Mouse (Mus musculus): Measurements from ENCODE around the gene Ywhag. TPM values are rescaled to one million over a fixed set of nuclear protein-coding genes. Genes with fewer than 3 reads are reported as not detected.

Ywhag gene
- total RNA-seq, 2 experiments from 2014 or later: 11.6 to 35.2 TPM

DNA sequence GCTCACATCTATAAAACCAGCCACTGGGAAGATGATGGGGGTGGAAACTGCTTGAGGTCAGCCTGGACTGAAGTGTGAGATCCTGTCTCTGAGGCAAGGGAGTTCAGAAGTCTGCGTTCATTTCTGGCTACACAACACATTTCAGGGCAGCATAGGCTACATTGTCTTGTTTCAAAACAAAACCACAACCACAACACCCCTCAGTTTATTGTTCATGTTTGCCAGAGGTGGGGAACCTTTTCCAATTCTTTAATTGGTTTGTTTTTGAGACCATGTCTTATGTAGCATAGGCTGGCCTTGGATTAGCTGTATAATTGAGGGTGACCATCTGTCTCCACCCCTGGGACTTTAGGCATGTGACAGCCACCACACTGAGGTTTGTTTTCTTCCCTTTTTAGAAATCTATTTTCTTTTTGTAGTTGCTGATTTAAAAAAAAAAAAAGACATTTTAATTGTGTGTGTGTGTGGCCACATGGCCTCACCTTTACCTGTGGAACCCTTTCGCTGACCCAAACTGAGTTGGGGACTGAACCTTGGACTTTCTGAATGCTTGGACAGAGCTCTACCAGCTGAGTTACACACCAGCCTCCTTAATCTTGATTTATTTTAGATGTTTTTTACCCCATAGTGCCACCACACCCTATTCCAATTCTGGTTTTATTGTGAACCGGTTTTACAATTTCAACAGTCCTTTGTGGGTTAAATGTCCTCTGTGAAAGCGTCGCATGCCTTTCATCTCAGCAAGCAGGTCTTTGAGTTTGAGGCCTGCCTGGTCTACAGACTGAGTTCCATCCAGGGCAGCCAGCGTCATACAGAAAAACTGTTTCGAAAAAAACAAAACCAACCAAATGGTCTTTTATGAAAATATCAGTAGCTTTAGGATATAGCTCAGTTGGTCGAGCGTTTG is 22.1 kb upstream of the Ywhag start:
- ATAC-seq (replicated peaks; ENCODE audit: low FRiP score, poor library complexity, severe bottlenecking): no peak

- no peak for ATAC-seq (replicated peaks; ENCODE audit: low FRiP score, poor library complexity, severe bottlenecking)
Measured at GRCm38 (mm10) chr5:135952830-135953229, 18.4 kb upstream of the Ywhag start.

GRCm38 (mm10) chr5:135951660-135952059 is 17.2 kb upstream of the Ywhag start:
- peak; percentile 25 for ATAC-seq (replicated peaks; ENCODE audit: low FRiP score, poor library complexity, severe bottlenecking)

- ATAC-seq (replicated peaks; ENCODE audit: low FRiP score, poor library complexity, severe bottlenecking): peak; percentile 91
Measured at GRCm38 (mm10) chr5:135950710-135951412, 16.4 kb upstream of the Ywhag start.

DNA sequence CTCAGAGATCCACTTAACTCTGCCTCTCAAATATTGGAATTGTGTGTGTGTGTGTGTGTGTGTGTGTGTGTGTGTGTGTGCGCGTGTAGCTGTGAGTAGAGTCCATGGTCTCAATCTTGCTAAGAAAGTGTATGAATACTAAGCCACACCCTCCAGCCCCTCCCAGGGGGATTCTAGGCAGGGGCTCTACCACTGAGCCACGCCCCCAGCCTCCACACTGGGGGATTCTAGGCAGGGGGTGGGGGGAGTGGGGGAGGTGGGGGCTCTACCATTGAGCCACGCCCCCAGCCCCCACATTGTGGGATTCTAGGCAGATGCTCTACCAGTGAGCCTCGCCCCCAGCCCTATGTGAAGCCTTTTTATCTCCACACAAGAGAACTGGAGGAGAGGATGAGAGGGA is 12.2 kb upstream of the Ywhag start:
- no peak for ATAC-seq (replicated peaks; ENCODE audit: low FRiP score, poor library complexity, severe bottlenecking)

DNA sequence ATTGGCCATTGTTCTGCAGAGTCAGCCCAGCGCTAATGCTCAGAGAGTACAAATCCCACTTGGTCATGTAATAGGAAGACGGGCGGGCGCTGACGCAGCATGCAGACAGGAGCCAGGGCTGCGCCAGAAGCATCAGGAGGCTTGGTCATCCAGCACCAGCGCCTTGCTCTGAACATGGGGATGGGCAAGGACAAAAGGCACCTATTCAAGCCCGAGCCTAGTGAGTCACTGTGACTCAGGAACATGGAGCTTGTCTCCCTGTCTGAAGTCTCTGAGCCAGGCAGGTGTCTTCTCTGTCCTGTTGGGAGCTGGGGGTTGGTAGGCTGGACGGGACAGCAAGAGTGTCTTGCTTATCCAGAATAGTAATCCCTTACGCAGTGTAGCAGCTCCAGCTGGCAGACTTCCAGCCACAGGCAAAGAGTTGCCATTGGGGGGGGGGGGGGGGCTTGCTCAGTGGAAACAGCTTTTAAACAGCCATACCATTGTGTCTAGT is 11.5 kb upstream of the Ywhag start:
- no peak for ATAC-seq (replicated peaks; ENCODE audit: low FRiP score, poor library complexity, severe bottlenecking)

GRCm38 (mm10) chr5:135942710-135943109 is 8.3 kb upstream of the Ywhag start:
- no peak for ATAC-seq (replicated peaks; ENCODE audit: low FRiP score, poor library complexity, severe bottlenecking)

DNA sequence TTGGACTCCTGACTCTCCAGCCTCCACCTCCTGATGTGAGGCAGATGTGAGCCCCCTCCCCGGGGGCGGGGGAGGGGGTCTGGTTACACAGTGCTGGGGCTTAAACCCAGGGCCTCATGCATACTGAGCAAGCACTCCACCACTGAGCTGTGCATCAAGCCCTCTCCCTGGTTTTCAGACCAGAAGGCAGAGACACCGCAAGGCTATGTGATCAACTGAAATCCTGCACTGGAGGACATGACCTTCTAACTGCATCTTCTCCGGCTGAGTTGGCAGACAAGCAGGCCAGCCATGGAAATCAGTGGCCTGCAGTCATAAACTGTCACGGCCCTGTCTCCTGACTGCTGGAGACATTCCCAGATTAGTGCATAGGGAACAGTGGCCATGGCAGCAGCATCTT is 6.2 kb upstream of the Ywhag start:
- ATAC-seq (replicated peaks; ENCODE audit: low FRiP score, poor library complexity, severe bottlenecking): no peak

DNA sequence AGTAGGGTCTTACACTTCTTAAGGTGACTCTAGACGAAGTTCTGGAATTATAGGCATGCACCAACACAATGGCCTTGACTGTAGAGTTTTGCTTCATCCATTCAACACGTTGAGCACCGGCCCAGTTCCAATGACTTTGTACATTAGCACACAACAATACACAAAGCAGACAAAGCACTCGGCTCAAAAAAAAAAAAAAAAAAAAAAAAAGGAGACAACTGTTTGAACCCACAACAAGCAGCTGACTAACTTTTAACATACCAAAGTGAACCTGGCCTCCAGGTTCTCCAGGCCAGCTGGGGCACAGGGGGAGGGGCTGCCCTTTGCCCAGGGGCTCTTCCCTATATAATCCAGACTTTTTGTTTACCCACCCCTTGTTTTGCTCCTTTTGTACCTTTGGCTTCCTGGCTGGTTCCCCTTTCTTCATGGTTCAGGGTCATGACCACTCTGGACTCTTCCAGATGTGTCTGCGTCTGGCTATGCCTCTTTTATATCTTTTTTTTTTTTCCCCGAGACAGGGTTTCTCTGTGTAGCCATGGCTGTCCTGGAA is 1.3 kb upstream of the Ywhag start:
- ATAC-seq (replicated peaks; ENCODE audit: low FRiP score, poor library complexity, severe bottlenecking): no peak

- ATAC-seq (replicated peaks; ENCODE audit: low FRiP score, poor library complexity, severe bottlenecking): no peak
Measured at GRCm38 (mm10) chr5:135935176-135935523, 734 bp upstream of the Ywhag start.

DNA sequence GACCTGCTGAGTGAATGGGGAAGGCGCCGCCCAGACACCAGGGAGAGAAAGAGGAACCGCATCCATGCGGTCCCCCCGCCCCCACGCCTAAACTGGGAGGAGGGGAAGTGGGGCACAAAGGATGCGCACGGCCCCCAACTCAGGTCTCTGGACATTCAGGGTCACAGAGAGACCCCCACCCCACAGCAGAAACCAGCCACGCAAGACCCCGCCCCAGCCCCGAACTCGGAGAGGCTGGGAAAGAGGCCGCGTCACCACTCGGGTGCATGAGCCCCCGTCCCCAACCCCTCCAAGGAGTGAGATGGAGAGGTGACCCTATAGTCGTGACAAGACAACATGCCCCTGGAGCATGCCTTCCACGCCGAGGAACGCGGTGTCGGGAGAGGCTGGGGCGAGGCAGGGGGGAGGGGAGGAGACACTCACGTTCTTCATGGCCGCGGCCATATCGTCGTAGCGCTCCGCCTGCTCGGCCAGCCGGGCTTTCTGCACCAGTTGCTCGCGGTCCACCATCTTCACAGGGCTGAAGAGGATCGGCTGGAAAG is 445 bp downstream of the Ywhag start:
- ATAC-seq (replicated peaks; ENCODE audit: low FRiP score, poor library complexity, severe bottlenecking): peak; percentile 72

- ATAC-seq (replicated peaks; ENCODE audit: low FRiP score, poor library complexity, severe bottlenecking): no peak
Measured at GRCm38 (mm10) chr5:135933222-135933899, 1.1 kb downstream of the Ywhag start.

- no peak for ATAC-seq (replicated peaks; ENCODE audit: low FRiP score, poor library complexity, severe bottlenecking)
Measured at GRCm38 (mm10) chr5:135932359-135932758, 2.1 kb downstream of the Ywhag start.

- ATAC-seq (replicated peaks; ENCODE audit: low FRiP score, poor library complexity, severe bottlenecking): no peak
Measured at GRCm38 (mm10) chr5:135931526-135931925, 2.9 kb downstream of the Ywhag start.

- no peak for ATAC-seq (replicated peaks; ENCODE audit: low FRiP score, poor library complexity, severe bottlenecking)
Measured at GRCm38 (mm10) chr5:135929685-135930424, 4.6 kb downstream of the Ywhag start.

DNA sequence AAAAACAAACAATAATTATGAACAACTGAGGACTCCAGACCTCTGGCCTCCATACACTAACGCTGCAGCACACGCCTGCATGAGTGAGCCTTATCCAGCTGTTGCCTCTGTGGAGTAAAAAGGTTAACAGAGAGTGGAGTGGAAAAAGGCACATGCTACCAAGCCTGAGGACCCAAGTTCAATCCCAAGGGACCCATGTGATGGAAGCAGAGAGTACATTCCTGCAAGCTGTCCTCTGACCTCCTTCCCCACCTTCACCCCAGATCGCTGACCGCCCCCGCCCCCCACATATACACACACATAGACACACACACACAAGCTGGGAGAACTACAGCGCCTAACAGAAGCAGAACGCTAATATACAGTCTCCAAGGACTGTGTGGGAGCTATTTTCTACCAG is 10.5 kb downstream of the Ywhag start:
- no peak for ATAC-seq (replicated peaks; ENCODE audit: low FRiP score, poor library complexity, severe bottlenecking)

- ATAC-seq (replicated peaks; ENCODE audit: low FRiP score, poor library complexity, severe bottlenecking): no peak
Measured at GRCm38 (mm10) chr5:135919902-135920301, 14.5 kb downstream of the Ywhag start.

DNA sequence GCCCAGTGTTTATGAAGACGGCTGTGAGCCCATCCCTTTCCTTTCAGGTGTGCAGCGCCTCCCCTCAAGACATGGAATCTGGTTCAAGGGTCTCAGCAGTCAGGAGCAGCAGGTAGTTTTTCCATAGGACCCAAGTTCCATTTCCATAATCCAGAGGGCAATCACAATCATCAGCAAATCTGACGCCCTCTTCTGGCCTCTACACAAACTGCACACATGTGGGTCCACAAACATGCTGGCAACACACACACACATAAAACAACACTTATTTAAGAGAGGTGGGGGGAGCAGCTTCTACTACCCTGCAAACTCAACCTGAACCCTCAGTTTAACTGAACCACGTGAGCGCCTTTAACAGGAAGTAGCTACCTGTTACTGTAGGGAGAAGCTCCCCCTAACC is 15.8 kb downstream of the Ywhag start:
- no peak for ATAC-seq (replicated peaks; ENCODE audit: low FRiP score, poor library complexity, severe bottlenecking)

- ATAC-seq (replicated peaks; ENCODE audit: low FRiP score, poor library complexity, severe bottlenecking): no peak
Measured at GRCm38 (mm10) chr5:135918059-135918437, 16.4 kb downstream of the Ywhag start.

Data from erythroid progenitor cell, adult 5-6 weeks (primary cell).